Mouse (Mus musculus) Patski (cell line): ENCODE measurements at regions not wholly inside any gene's neighbourhood (a gene's known extent, or its start where the extent isn't known, plus 50 kb on each side); places are given as distances from the start of the nearest gene placed in this dataset.
"Not testable (repeated sequence)": the region's sequence is repeated elsewhere in the genome, so short reads cannot be mapped to it uniquely, and the experiment has no call there.

Experiments
- ATAC-seq: fragments of 100-300 bp; one replicate; pipeline ENCODE4 v1.8.0; 2021
- CTCF ChIA-PET: fragments of 350-600 bp; sonication (Branson Sonifier 250); formaldehyde crosslinking; loops from one replicate; lab custom pipeline; 2022; ENCODE audit warnings: inconsistent platforms; lab: Charles Lee
- POLR2A ChIA-PET: fragments of 350-600 bp; sonication (Branson Sonifier 250); formaldehyde crosslinking; loops from one replicate; lab custom pipeline; 2022; ENCODE audit warnings: antibody characterized with exemption, inconsistent platforms; lab: Charles Lee
- DNase-seq: peaks from one replicate; pipeline ENCODE4 v3.0.0-alpha.2; 2011; ENCODE audit warnings: low read depth, low spot score
- H3K27me3 ChIP-seq: fragments of 371-371 bp; one replicate; pipeline ENCODE4 v1.5.1; 2021
- CTCF ChIP-seq: fragments of 100-300 bp; IDR thresholded peaks from one replicate; pipeline ENCODE4 v1.5.1; 2021
- in situ Hi-C: fragments of 300-500 bp; cut with MboI; formaldehyde crosslinking; loops from 3 replicates; pipeline ENCODE4 v1.11.1; 2018; ENCODE audit warnings: low pct_unique_long_range_greater_than_20kb, mixed read lengths

- CTCF ChIA-PET: no interaction called here
- DNase-seq (no peak), ATAC-seq (no peak)
- TF ChIP-seq CTCF: no peak
- no peaks in the 10 kb centered on the region for H3K27me3 ChIP-seq
- POLR2A ChIA-PET: no interaction called here
- in situ Hi-C loops: no loop called here
Measured at GRCm38 (mm10) chr12:16374331-16374996, 236.3 kb downstream of the Lpin1 start.

- H3K27me3 ChIP-seq: no peaks in the 10 kb centered on the region
- in situ Hi-C loops: no loop called here
- ATAC-seq: no peak
- no peak for DNase-seq
- POLR2A ChIA-PET: no interaction called here
- TF ChIP-seq CTCF: no peak
- CTCF ChIA-PET: no interaction called here
Measured at GRCm38 (mm10) chr12:16370061-16370460, 240.7 kb downstream of the Lpin1 start.

DNA sequence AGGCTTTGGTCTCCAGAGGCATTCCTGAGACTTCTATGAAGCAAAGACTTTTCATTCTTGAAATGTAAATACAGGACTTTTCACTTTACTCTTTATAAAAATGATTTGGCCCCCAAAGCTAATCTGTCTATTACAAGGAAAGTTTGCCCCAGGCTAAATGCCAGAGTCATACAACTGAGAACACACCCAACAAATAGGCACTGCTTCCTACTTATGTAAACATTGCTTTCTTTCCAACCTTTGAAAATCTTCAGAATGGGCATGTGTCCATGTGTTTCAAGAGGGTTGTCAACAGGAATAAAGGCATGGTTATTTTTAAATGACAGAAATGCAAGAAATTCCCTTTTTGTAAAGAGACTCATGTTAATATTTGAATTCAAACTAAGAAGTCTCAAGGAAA lies 248.4 kb downstream of the Lpin1 start:
- in situ Hi-C loops: no loop called here
- no peak for TF ChIP-seq CTCF
- no peak for ATAC-seq
- DNase-seq: no peak
- H3K27me3 ChIP-seq: no peaks in the 10 kb centered on the region
- POLR2A ChIA-PET: no interaction called here
- CTCF ChIA-PET: no interaction called here

GRCm38 (mm10) chr12:16358831-16359230 lies 251.9 kb downstream of the Lpin1 start:
- H3K27me3 ChIP-seq: no peaks in the 10 kb centered on the region
- no peak for ATAC-seq
- DNase-seq: no peak
- in situ Hi-C loops: no loop called here
- ChIA-PET CTCF (no interaction called here), POLR2A (no interaction called here)
- no peak for TF ChIP-seq CTCF

DNA sequence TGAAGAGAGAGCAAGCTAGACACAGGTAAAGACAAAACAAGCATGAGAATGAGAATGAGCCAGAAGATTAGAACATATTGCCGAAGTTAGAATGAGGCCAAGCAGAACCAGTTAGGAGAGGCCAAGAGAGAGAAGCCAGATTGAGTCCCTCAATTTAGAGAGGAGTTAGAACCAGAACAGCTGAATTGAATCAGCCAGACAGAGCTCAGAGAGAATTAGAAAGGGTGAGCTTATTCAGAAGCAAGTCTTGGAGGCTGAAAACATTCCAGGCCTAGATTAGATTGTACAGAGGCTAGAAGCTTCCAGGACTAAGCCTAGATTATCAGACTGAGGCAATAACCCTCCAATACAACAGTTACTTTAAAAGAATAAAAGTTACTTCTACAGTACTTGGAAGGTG lies 256.1 kb downstream of the Lpin1 start:
- no peak for TF ChIP-seq CTCF
- in situ Hi-C loops: no loop called here
- no peak for ATAC-seq
- no peak for DNase-seq
- ChIA-PET POLR2A (no interaction called here), CTCF (interaction anchor here (0.7 kb wide), 1 partner anchor 133 kb away, joined by 3 read pairs; no protein-coding TSS in a partner anchor)
- H3K27me3 ChIP-seq: no peaks in the 10 kb centered on the region

DNA sequence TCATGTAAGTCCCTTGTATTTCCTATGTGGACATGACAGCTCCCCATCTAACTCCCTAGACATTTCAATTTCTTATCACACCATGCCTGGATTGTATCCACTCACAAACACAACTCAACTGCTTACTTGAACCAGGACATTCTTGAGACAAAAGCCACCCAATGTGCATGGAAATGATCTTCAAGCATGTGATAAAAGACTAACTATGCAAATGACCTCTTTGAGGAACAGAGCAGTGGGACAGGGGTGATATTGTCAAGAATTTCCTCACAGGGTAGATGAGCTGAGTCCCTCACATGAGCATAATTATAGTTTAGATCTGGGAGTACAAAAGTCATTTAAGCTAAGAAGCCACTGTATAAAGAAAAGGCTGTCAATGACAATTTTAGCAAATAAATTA lies 259.0 kb downstream of the Lpin1 start:
- in situ Hi-C loops: no loop called here
- no peak for DNase-seq
- no peak for ATAC-seq
- no peak for TF ChIP-seq CTCF
- ChIA-PET POLR2A (no interaction called here), CTCF (no interaction called here)
- no peaks in the 10 kb centered on the region for H3K27me3 ChIP-seq

- H3K27me3 ChIP-seq: no peaks in the 10 kb centered on the region
- ChIA-PET CTCF (no interaction called here), POLR2A (no interaction called here)
- no peak for DNase-seq
- ATAC-seq: no peak
- in situ Hi-C loops: no loop called here
- TF ChIP-seq CTCF: no peak
Measured at GRCm38 (mm10) chr12:16349310-16349709, 261.5 kb downstream of the Lpin1 start.

- ATAC-seq: no peak
- in situ Hi-C loops: no loop called here
- TF ChIP-seq CTCF: no peak
- H3K27me3 ChIP-seq: no peaks in the 10 kb centered on the region
- ChIA-PET CTCF (interaction anchor here (1.5 kb wide), 1 partner anchor 8 kb away, joined by 3 read pairs; no protein-coding TSS in a partner anchor), POLR2A (no interaction called here)
- no peak for DNase-seq
Measured at GRCm38 (mm10) chr12:16344021-16344420, 266.7 kb downstream of the Lpin1 start.

GRCm38 (mm10) chr12:16342030-16342429 lies 268.7 kb downstream of the Lpin1 start:
- CTCF ChIA-PET, H3K27me3 ChIP-seq, POLR2A ChIA-PET, DNase-seq, in situ Hi-C loops, ATAC-seq: not testable (repeated sequence)

DNA sequence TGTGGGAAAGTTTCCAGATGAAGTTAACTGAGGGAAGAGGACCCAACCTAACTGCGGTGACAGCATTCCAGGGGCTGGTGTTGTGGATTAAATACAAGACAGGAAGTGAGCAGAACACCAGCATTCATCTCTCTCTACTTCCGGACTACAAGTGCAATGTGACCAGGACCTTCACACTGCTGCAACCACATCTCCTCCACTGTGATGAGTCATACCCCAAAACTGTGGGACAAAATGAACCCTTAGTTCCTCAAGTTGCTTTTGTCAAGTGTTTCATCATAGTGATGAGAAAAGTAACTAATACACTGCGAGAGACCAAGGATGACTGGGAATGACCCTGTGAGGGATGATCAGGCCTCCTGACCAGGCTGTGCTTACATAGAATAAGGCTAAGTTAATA lies 279.3 kb downstream of the Lpin1 start:
- ATAC-seq (no peak), DNase-seq (no peak)
- TF ChIP-seq CTCF: no peak
- in situ Hi-C loops: no loop called here
- H3K27me3 ChIP-seq: peaks cover 3% of the 10 kb centered on the region
- POLR2A ChIA-PET: no interaction called here
- CTCF ChIA-PET: no interaction called here

DNA sequence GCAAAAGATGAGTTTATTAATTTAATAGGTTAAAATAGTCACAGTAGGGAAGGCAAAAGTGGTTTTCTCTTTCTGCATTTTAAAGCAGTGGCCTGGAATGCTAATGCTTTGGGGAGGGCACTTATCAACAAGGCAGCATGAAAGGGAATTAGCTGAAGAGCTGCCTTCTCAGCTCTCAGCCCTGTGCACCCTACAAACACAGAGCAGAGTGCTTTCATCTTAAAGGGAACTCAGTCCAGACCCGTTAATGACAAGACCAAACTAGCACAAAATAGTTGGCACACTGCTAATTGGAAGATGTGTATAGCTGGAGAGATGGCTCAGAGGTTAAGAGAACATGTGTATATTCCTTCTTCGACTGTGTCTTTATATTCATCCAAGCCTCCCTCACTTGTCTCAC lies 281.6 kb downstream of the Lpin1 start:
- POLR2A ChIA-PET: no interaction called here
- DNase-seq (no peak), ATAC-seq (no peak)
- in situ Hi-C loops: no loop called here
- CTCF ChIA-PET: no interaction called here
- peaks cover 3% of the 10 kb centered on the region for H3K27me3 ChIP-seq
- TF ChIP-seq CTCF: no peak
